Mouse (Mus musculus) intestine, postnatal 0 days (tissue): ENCODE results near the gene 1700001O22Rik. TPM values are rescaled to one million over a fixed set of nuclear protein-coding genes. Genes with fewer than 3 reads are reported as not detected.

Experiments used
- ATAC-seq: fragments of 200-750 bp; cut with Nextera tagmentation; 2 replicates; pipeline ENCODE4 v1.8.0; 2017; ENCODE audit warnings: mild to moderate bottlenecking, moderate TSS enrichment, moderate library complexity
- H3K27ac ChIP-seq: fragments of 300-500 bp; sonication (generic); 2 replicates; pipeline ENCODE4 v1.5.1; 2014; ENCODE audit warnings: mild to moderate bottlenecking, low read depth, low read length, moderate library complexity
- H3K27me3 ChIP-seq: fragments of 300-500 bp; sonication (generic); replicated peaks from 2 replicates; pipeline ENCODE4 v1.6.1; 2014; ENCODE audit warnings: low read length, mixed read lengths; ENCODE audit not compliant: control insufficient read depth, insufficient read depth
- H3K36me3 ChIP-seq: fragments of 300-500 bp; sonication (generic); 2 replicates; pipeline ENCODE4 v1.6.1; 2014; ENCODE audit warnings: mild to moderate bottlenecking, moderate library complexity; ENCODE audit not compliant: control insufficient read depth, insufficient read depth
- H3K4me1 ChIP-seq: fragments of 300-500 bp; sonication (generic); replicated peaks from 2 replicates; pipeline ENCODE4 v1.6.1; 2014; ENCODE audit warnings: antibody characterized with exemption, low read length, mixed read lengths; ENCODE audit not compliant: control insufficient read depth, insufficient read depth
- H3K4me2 ChIP-seq: fragments of 300-500 bp; sonication (generic); replicated peaks from 2 replicates; pipeline ENCODE4 v1.6.1; 2014; ENCODE audit warnings: low read depth, mild to moderate bottlenecking, moderate library complexity
- H3K4me3 ChIP-seq: fragments of 300-500 bp; sonication (generic); 2 replicates; pipeline ENCODE4 v1.5.1; 2014; ENCODE audit warnings: low read depth, low read length
- H3K9ac ChIP-seq: fragments of 300-500 bp; sonication (generic); 2 replicates; pipeline ENCODE4 v1.6.1; 2014; ENCODE audit warnings: mild to moderate bottlenecking, low read depth, low read length
- H3K9me3 ChIP-seq: fragments of 300-500 bp; sonication (generic); 2 replicates; pipeline ENCODE4 v1.6.1; 2016; ENCODE audit warnings: mixed run types; ENCODE audit not compliant: control insufficient read depth
- CTCF ChIP-seq: sonication (generic); IDR thresholded peaks from 2 replicates; pipeline ENCODE4 v1.5.1; 2016; ENCODE audit warnings: low read depth, mild to moderate bottlenecking, control low read depth, antibody characterized with exemption, moderate library complexity
- WGBS: fragments of 180-500 bp; shearing (Covaris S2); extraction: QIAGEN DNeasy Blood & Tissue Kit; methylation state at CpG from one replicate; pipeline ENCODE4 v1.1.7; 2014; 5-methylcytosine and 5-hydroxymethylcytosine counted together
- polyA plus RNA-seq: library from polyadenylated mRNA; unstranded; fragments of >200 nt; fragmentation: Nextera tagmentation; extraction: Ambion mirVana; gene quantifications from 2 replicates; pipeline ENCODE4 v1.2.1, GENCODE M21; 2015

1700001O22Rik gene
- polyA plus RNA-seq, 1 experiment from 2014 or later: 0.60 TPM

GRCm38 (mm10) chr2:30822460-30822859, 19.0 kb upstream of the 1700001O22Rik start:
- H3K36me3 ChIP-seq: peaks cover 75% of the 10 kb centered on the region
- H3K27me3 ChIP-seq: no peaks in the 10 kb centered on the region
- ATAC-seq: no peak
- no peak overlapping the region; the same call in 1 of the 2 replicates for H3K27ac ChIP-seq
- H3K4me2 ChIP-seq: no peak overlapping the region
- no peaks in the 10 kb centered on the region for H3K9me3 ChIP-seq
- H3K4me1 ChIP-seq: 0 out of 2 replicates have a peak, but pooled peaks cover 3% of the 10 kb centered on the region
- TF ChIP-seq CTCF: no peak
- WGBS: 89% methylated on average over 8 of the region's 8 CpGs
- H3K4me3 ChIP-seq: no peak overlapping the region
- H3K9ac ChIP-seq: no peak overlapping the region

GRCm38 (mm10) chr2:30821073-30821472, 17.6 kb upstream of the 1700001O22Rik start:
- Histone ChIP-seq H3K27ac (no peak overlapping the region), H3K4me3 (no peak overlapping the region), H3K4me2 (no peak overlapping the region), H3K36me3 (peaks cover 78% of the 10 kb centered on the region), H3K9ac (no peak overlapping the region), H3K27me3 (no peaks in the 10 kb centered on the region), H3K9me3 (no peaks in the 10 kb centered on the region), H3K4me1 (no peaks in the 10 kb centered on the region)
- ATAC-seq: no peak
- peak; percentile 54 for TF ChIP-seq CTCF
- 94% methylated on average over 3 of the region's 3 CpGs for WGBS

GRCm38 (mm10) chr2:30819873-30820272, 16.4 kb upstream of the 1700001O22Rik start:
- Histone ChIP-seq H3K27ac (no peak overlapping the region), H3K36me3 (peaks cover 74% of the 10 kb centered on the region), H3K4me1 (no peaks in the 10 kb centered on the region), H3K9ac (no peak overlapping the region), H3K27me3 (no peaks in the 10 kb centered on the region), H3K4me2 (no peak overlapping the region), H3K9me3 (no peaks in the 10 kb centered on the region), H3K4me3 (no peak overlapping the region)
- ATAC-seq: no peak
- 97% methylated on average over 5 of the region's 5 CpGs for WGBS
- no peak for TF ChIP-seq CTCF

- H3K4me2 ChIP-seq: no peak overlapping the region
- H3K4me3 ChIP-seq: no peak overlapping the region
- WGBS: 88% methylated on average over 1 of the region's 1 CpGs
- no peaks in the 10 kb centered on the region for H3K9me3 ChIP-seq
- H3K27ac ChIP-seq: no peak overlapping the region
- H3K36me3 ChIP-seq: peaks cover 59% of the 10 kb centered on the region
- no peaks in the 10 kb centered on the region for H3K27me3 ChIP-seq
- H3K9ac ChIP-seq: no peak overlapping the region
- H3K4me1 ChIP-seq: no peaks in the 10 kb centered on the region
- TF ChIP-seq CTCF: no peak
- no peak for ATAC-seq
Observed at GRCm38 (mm10) chr2:30816383-30816782, 12.9 kb upstream of the 1700001O22Rik start.

GRCm38 (mm10) chr2:30810573-30810972, 7.1 kb upstream of the 1700001O22Rik start:
- Histone ChIP-seq H3K4me1 (peaks cover 11% of the 10 kb centered on the region; the same call in 1 of the 2 replicates), H3K4me2 (no peak overlapping the region), H3K27me3 (no peaks in the 10 kb centered on the region), H3K9ac (no peak overlapping the region), H3K4me3 (no peak overlapping the region), H3K9me3 (no peaks in the 10 kb centered on the region), H3K36me3 (peaks cover 18% of the 10 kb centered on the region), H3K27ac (no peak overlapping the region)
- no peak for ATAC-seq
- WGBS: 76% methylated on average over 7 of the region's 7 CpGs
- no peak for TF ChIP-seq CTCF

- 0 out of 2 replicates have a peak overlapping the region, but pooled peaks have one; percentile 13 for H3K4me2 ChIP-seq
- no peak for ATAC-seq
- no peak overlapping the region for H3K4me3 ChIP-seq
- WGBS: 53% methylated on average over 5 of the region's 5 CpGs
- peaks cover 15% of the 10 kb centered on the region for H3K36me3 ChIP-seq
- H3K27me3 ChIP-seq: no peaks in the 10 kb centered on the region
- H3K9me3 ChIP-seq: no peaks in the 10 kb centered on the region
- H3K27ac ChIP-seq: no peak overlapping the region
- TF ChIP-seq CTCF: no peak
- no peak overlapping the region for H3K9ac ChIP-seq
- H3K4me1 ChIP-seq: peaks cover 11% of the 10 kb centered on the region; the same call in 1 of the 2 replicates
Observed at GRCm38 (mm10) chr2:30809503-30809902, 6.0 kb upstream of the 1700001O22Rik start.

- WGBS: 2% methylated on average over 10 of the region's 10 CpGs
- Histone ChIP-seq H3K9me3 (no peaks in the 10 kb centered on the region), H3K4me3 (peak overlapping the region; percentile 69), H3K9ac (peak overlapping the region; percentile 73), H3K4me1 (peaks cover 11% of the 10 kb centered on the region; the same call in 1 of the 2 replicates), H3K4me2 (peak overlapping the region; percentile 85), H3K36me3 (peaks cover 2% of the 10 kb centered on the region), H3K27me3 (no peaks in the 10 kb centered on the region), H3K27ac (peak overlapping the region; percentile 80)
- no peak for TF ChIP-seq CTCF
- ATAC-seq: no peak
Observed at GRCm38 (mm10) chr2:30808296-30808655, 4.8 kb upstream of the 1700001O22Rik start.
